Mouse (Mus musculus): ENCODE results near the gene Lipt1. TPM values are rescaled to one million over a fixed set of nuclear protein-coding genes. Genes with fewer than 3 reads are reported as not detected.

Gene Lipt1
- total and polyA plus RNA-seq, 3 experiments: 7.5 to 13.2 (median 7.9) TPM

GRCm38 (mm10) chr1:37865401-37866215 is 5.9 kb upstream of the Lipt1 start:
- peaks cover 5 to 16% of the 10 kb centered on the region in 2 experiments; a peak in 2 of 4 replicates for H3K4me1 ChIP-seq (ENCODE audit: control insufficient read depth in 1 of 2, insufficient read depth in 2 of 2)
- peak overlapping the region; percentile 70 to 94 (median 78) for H3K4me3 ChIP-seq (replicated peaks in 1 of 3; ENCODE audit: low read depth in 2 of 3, low read length in 2 of 3, poor library complexity in 1 of 3)
- dilution Hi-C loops (cut with MboI; ENCODE audit: extremely low pct_ligation_motif_present, extremely low pct_unique_long_range_greater_than_20kb, low sequenced_read_pairs): no loop called here
- H3K27ac ChIP-seq (ENCODE audit: insufficient read depth, low read depth): no peak overlapping the region
- H3K27me3 ChIP-seq (replicated peaks): peaks cover 40% of the 10 kb centered on the region
- peak overlapping the region; percentile 50 for H3K9ac ChIP-seq (ENCODE audit: insufficient read depth, low read depth)
- H3K79me2 ChIP-seq (replicated peaks; ENCODE audit: control insufficient read depth, extremely low read depth, insufficient read depth, poor library complexity, severe bottlenecking): no peaks in the 10 kb centered on the region
- H3K9me3 ChIP-seq (replicated peaks; ENCODE audit: low read length): peaks cover 2% of the 10 kb centered on the region
- peak; percentile 29 for DNase-seq (ENCODE audit: extremely low read depth)
- H3K36me3 ChIP-seq (replicated peaks in 1 of 2; ENCODE audit: control insufficient read depth in 1 of 2, insufficient read depth in 1 of 2, low read length in 1 of 2): no peaks in the 10 kb centered on the region
- in situ Hi-C loops (cut with MboI; ENCODE audit: low pct_ligation_motif_present, low pct_unique_long_range_greater_than_20kb, low sequenced_read_pairs): no loop called here
- TF ChIP-seq EP300 (IDR thresholded peaks at IDR 0.05; ENCODE audit: low read length): 0 out of 2 replicates have a peak, but pooled peaks have one; percentile 13
- no peak for TF ChIP-seq ZC3H11A (IDR thresholded peaks at IDR 0.05; ENCODE audit: low read depth, low read length)
- 0 out of 2 replicates have a peak, but pooled peaks have one; percentile 7 for TF ChIP-seq TCF12 (IDR thresholded peaks at IDR 0.05; ENCODE audit: low read depth, low read length)
- 0 out of 2 replicates have a peak, but pooled peaks have one; percentile 62 for TF ChIP-seq MAZ (IDR thresholded peaks at IDR 0.05; ENCODE audit: low read depth, low read length)
- no peak for TF ChIP-seq POLR2AphosphoS2 (IDR thresholded peaks at IDR 0.05; ENCODE audit: low read depth, low read length)
- TF ChIP-seq TBP (conservative IDR thresholded peaks at IDR 0.05; ENCODE audit: low read depth, low read length): no peak; the same call in 1 of the 2 replicates
- TF ChIP-seq UBTF (IDR thresholded peaks at IDR 0.05; ENCODE audit: low read depth, low read length): no peak
- TF ChIP-seq ETS1 (conservative IDR thresholded peaks at IDR 0.05; ENCODE audit: low read depth, low read length): no peak
- TF ChIP-seq POLR2A (IDR thresholded peaks at IDR 0.05; ENCODE audit: low read depth, low read length): no peak; the same call in 1 of the 2 replicates
- peak; percentile 31; the same call in 1 of the 2 replicates for TF ChIP-seq CHD2 (IDR thresholded peaks at IDR 0.05; ENCODE audit: low read length)
- TF ChIP-seq RAD21 (IDR thresholded peaks at IDR 0.05; ENCODE audit: low read depth, low read length): no peak
- no peak for TF ChIP-seq CHD1 (IDR thresholded peaks at IDR 0.05; ENCODE audit: low read depth, low read length)
- no peak for TF ChIP-seq NRF1 (IDR thresholded peaks at IDR 0.05; ENCODE audit: low read depth, low read length)
- no peak for TF ChIP-seq PAX5 (IDR thresholded peaks at IDR 0.05; ENCODE audit: low read length)
- no peak for TF ChIP-seq HCFC1 (IDR thresholded peaks at IDR 0.05; ENCODE audit: low read depth, low read length)
- no peak for TF ChIP-seq SMC3 (IDR thresholded peaks at IDR 0.05; ENCODE audit: low read depth, low read length)
- no peak for TF ChIP-seq RCOR1 (conservative IDR thresholded peaks at IDR 0.05; ENCODE audit: low read depth, low read length)
- TF ChIP-seq CTCF (conservative IDR thresholded peaks at IDR 0.05 in 1 of 2, IDR thresholded peaks at IDR 0.05 in 1 of 2; ENCODE audit: low read depth in 2 of 2, low read length in 2 of 2): no peak
- TF ChIP-seq MYC (IDR thresholded peaks at IDR 0.05; ENCODE audit: low read depth, low read length): 0 out of 2 replicates have a peak, but pooled peaks have one; percentile 30
- no peak for TF ChIP-seq JUND (conservative IDR thresholded peaks at IDR 0.05; ENCODE audit: low read depth, low read length)
- no peak for TF ChIP-seq ZKSCAN1 (IDR thresholded peaks at IDR 0.05; ENCODE audit: borderline replicate concordance, low read depth, low read length)
- TF ChIP-seq E2F4 (IDR thresholded peaks at IDR 0.05; ENCODE audit: insufficient replicate concordance, low read depth, low read length): no peak
- TF ChIP-seq IRF4 (IDR thresholded peaks at IDR 0.05; ENCODE audit: low read depth, low read length): no peak
- 0 out of 2 replicates have a peak, but pooled peaks have one; percentile 22 for TF ChIP-seq MAX (IDR thresholded peaks at IDR 0.05; ENCODE audit: low read length)
- TF ChIP-seq ELF1 (IDR thresholded peaks at IDR 0.05; ENCODE audit: low read depth, low read length): no peak
- peak; percentile 78 for TF ChIP-seq SIN3A (IDR thresholded peaks at IDR 0.05; ENCODE audit: low read length)
- TF ChIP-seq KAT2A (IDR thresholded peaks at IDR 0.05; ENCODE audit: insufficient replicate concordance, low read length): no peak
- no peak for TF ChIP-seq ZMIZ1 (IDR thresholded peaks at IDR 0.05; ENCODE audit: low read depth, low read length)
- TF ChIP-seq JUN (IDR thresholded peaks at IDR 0.05; ENCODE audit: insufficient read depth, low read depth, low read length): no peak
- peak overlapping the region; percentile 81 for H3K4me2 ChIP-seq (ENCODE audit: insufficient read depth, low read depth, poor library complexity, severe bottlenecking)
